Mouse (Mus musculus) spleen, embryonic (tissue): Measurements from ENCODE around the gene Zfp575.

Source experiments
- CTCF ChIA-PET: fragments of 350-600 bp; sonication (Branson Sonifier 250); formaldehyde crosslinking; loops from one replicate; lab custom pipeline; 2022; lab: Charles Lee

The Zfp575 gene

DNA sequence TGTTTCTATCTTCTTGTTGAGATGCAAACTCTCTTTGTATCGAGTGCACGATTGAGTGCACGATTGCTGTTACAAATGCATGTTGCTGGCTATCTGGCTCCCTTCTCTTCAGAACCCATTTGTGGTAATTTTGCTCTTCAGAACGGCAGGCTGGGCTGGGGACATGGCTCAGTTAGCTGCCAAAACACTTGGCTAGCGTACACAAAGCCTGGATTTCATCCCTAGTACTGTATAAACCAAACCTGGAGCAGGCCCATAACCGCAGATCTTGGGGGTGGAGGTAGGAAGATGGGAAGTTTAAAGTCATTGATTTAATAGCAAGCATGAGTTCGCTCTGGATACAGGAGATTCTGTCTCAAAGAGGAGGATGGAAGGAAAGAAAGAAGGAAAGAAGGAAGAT is 18.1 kb upstream of the Zfp575 start:
- CTCF ChIA-PET: interaction anchor here (1.0 to 1.4 kb wide), 2 partner anchors 10 to 48 kb away, joined by 3 to 4 read pairs; no protein-coding TSS in a partner anchor

GRCm38 (mm10) chr7:24600941-24601597 is 13.6 kb upstream of the Zfp575 start:
- CTCF ChIA-PET: interaction anchor here (0.7 to 1.8 kb wide), 8 partner anchors 8 to 186 kb away, joined by 3 to 9 read pairs (median 6); partner anchors contain the start of gene Phldb3

- CTCF ChIA-PET: interaction anchor here (0.6 to 1.8 kb wide), 4 partner anchors 43 to 214 kb away, joined by 3 to 8 read pairs (median 4); no protein-coding TSS in a partner anchor
Observed at GRCm38 (mm10) chr7:24599211-24600067, 12.0 kb upstream of the Zfp575 start.

GRCm38 (mm10) chr7:24598121-24598520 is 10.7 kb upstream of the Zfp575 start:
- CTCF ChIA-PET: no interaction called here

DNA sequence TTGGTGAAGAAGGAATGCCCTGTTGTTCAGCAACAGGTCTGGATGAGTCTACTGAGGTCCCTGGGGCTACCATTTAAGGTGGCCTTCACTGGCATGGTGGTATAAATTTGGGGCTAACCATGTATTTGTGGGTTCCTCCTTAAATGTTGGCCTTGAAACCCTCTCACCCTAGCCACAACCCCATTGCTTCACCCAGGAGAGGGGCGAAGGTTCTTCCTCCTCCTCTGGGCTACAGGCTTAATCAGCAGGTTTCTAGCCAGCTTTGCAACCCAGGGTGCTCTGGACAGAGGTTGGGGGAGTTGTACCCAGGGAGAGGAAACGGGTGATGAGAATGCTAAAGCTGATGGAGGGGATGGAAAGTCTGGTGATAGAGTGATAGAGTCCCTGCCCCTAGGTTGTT is 8.0 kb upstream of the Zfp575 start:
- CTCF ChIA-PET: no interaction called here

DNA sequence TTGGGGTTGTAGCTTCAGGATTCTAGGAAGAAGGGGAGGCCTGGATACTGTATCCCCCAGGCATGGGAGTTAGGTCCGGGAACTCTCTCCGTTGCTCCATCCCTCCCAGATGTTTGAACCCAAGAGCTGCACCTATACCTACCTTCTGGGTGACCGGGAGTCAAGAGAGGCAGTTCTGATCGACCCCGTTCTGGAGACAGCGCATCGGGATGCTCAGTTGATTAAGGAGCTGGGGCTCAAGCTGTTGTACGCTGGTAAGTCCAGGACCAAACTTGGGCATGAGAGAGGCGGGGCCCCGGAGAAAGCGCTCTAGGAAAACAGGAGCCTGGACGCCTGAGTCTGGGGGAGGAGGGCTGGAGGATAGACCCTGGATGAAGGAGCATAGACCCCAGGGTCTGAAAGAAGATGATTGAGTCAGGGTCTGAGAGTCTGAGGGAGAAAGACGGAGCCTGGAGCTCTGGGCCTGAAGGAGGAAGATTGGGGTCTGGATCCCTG is 6.9 kb upstream of the Zfp575 start:
- CTCF ChIA-PET: no interaction called here

GRCm38 (mm10) chr7:24593621-24594308 is 6.3 kb upstream of the Zfp575 start:
- CTCF ChIA-PET: no interaction called here

DNA sequence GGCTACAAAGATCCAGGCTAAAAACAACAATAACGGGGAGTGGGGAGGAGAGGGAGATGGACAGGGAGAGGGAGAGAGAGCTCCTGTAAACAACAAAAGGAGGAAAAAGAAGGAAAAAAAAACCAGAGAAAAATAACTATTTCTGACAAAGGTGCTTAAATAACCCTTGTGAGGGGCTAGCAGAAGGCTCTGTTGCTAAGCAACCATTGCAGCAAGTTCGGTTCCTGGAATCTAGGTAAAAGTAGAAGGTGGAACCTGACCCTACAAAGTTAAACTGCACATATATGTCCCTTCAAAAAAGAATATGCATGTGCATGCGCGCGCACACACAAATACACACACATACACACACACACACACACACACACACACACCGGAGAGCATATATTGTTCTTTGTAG is 5.3 kb upstream of the Zfp575 start:
- CTCF ChIA-PET: interaction anchor here (0.7 kb wide), 1 partner anchor 19 kb away, joined by 4 read pairs; no protein-coding TSS in a partner anchor

- CTCF ChIA-PET: interaction anchor here (0.6 kb wide), 1 partner anchor 47 kb away, joined by 4 read pairs; no protein-coding TSS in a partner anchor
Observed at GRCm38 (mm10) chr7:24592163-24592562, 4.7 kb upstream of the Zfp575 start.

DNA sequence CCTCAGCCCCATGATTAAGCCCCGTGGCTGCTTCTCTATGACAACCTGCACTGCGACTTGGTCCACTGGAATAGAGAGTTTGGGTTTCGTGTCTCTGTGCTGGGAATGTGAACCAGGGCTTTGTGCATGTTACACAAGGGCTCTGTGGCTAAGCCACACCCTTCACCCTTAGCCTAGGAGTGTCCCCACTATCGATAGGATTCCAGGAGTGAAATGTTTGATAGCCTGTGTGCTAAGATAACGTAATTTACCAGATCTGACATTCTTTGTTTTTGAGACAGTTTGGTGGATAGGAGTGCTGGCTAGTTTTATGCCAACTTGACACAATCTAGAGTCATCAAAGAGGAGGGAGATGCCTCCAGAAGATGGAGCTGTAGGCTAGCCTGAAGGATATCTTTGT is 4.3 kb upstream of the Zfp575 start:
- CTCF ChIA-PET: interaction anchor here (0.6 kb wide), 1 partner anchor 48 kb away, joined by 4 read pairs; no protein-coding TSS in a partner anchor

DNA sequence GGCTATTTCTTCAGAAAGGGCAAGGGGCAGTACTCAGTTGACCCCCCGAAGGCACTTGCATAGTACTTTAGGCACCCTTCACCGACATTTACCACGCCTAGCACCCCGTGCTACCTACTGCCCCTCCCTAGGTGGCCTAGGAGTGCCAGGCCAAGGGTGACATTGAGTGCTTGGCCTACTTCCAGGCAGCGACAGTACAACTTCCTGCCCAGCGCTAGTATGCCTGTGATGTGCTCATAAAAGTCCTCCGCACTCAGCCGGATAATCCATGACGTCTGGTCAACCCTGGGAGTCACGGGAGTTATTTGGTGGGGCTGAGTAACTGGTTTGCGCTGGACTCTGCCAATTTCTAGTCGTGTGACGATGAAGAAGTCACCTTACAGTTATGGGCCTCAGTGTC is 895 bp upstream of the Zfp575 start:
- CTCF ChIA-PET: no interaction called here

DNA sequence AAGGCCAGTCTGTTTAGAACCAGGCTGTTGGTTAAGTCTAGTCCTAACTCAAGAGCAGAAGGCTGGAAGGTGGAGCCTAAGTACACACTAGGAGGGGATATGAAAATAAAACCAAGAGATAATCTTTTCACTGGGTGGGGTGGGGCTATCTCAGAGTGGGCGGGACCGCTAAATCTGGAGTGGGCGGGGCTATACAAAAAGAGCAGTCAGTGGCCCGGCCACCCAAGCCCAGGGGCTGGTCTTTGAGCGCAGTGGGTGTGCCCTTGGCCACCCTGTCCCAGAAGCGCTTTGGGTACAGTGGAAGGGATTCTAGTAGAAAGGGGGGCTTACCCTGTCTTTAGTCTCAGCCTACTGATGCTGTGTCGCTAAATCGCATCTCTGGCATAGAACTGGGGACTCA is 613 bp downstream of the Zfp575 start:
- CTCF ChIA-PET: no interaction called here

DNA sequence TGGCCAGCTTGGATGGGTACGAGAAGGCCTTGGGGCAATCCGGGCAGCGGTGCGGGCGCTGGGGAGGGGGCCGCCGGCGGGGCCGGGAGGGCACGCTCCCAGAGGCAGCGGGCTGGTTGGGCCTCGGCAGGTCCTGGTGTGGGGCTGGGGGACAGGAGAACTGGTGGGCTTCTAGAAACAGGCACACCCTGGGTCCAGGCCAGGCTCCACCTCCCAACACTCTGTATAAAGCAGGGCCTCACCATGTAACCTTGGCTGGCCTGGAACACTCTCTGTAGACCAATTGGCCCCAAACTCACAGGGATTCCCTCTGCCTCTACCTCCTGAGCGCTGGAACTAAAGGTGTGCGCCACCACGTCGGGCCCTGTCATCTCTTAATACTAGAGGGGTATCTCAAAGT is 1.4 kb downstream of the Zfp575 start:
- CTCF ChIA-PET: interaction anchor here (0.6 kb wide), 1 partner anchor 22 kb away, joined by 3 read pairs; no protein-coding TSS in a partner anchor

- CTCF ChIA-PET: no interaction called here
Observed at GRCm38 (mm10) chr7:24584876-24585275, 2.6 kb downstream of the Zfp575 start.

GRCm38 (mm10) chr7:24577811-24578210 is 9.6 kb downstream of the Zfp575 start:
- CTCF ChIA-PET: no interaction called here

GRCm38 (mm10) chr7:24574224-24574796 is 13.1 kb downstream of the Zfp575 start:
- CTCF ChIA-PET: interaction anchor here (0.7 kb wide), 1 partner anchor 15 kb away, joined by 5 read pairs; no protein-coding TSS in a partner anchor

DNA sequence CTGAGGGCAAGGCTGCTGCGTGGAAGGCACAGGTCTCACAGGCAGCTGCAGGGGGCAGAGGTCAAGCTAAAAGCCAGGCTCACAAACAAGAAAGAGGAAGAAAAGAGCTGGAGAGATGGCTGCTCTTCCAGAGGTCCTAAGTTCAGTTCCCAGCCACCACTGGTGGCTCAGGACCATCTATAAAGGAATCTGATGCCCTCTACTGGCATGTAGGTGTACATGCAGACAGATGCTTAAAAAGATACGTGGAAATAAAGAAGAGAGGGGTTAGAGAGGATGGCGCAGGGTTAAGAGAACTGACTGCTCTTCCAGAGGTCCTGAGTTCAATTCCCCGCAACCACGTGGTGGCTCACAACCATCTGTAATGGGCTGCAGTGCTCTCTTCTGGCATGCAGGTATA is 15.0 kb downstream of the Zfp575 start:
- CTCF ChIA-PET: interaction anchor here (0.6 kb wide), 2 partner anchors 85 to 341 kb away, joined by 4 to 7 read pairs; no protein-coding TSS in a partner anchor

GRCm38 (mm10) chr7:24571071-24571470 is 16.4 kb downstream of the Zfp575 start:
- CTCF ChIA-PET: no interaction called here

- CTCF ChIA-PET: no interaction called here
Observed at GRCm38 (mm10) chr7:24568512-24568911, 18.9 kb downstream of the Zfp575 start.

GRCm38 (mm10) chr7:24566206-24566605 is 21.2 kb downstream of the Zfp575 start:
- CTCF ChIA-PET: no interaction called here

DNA sequence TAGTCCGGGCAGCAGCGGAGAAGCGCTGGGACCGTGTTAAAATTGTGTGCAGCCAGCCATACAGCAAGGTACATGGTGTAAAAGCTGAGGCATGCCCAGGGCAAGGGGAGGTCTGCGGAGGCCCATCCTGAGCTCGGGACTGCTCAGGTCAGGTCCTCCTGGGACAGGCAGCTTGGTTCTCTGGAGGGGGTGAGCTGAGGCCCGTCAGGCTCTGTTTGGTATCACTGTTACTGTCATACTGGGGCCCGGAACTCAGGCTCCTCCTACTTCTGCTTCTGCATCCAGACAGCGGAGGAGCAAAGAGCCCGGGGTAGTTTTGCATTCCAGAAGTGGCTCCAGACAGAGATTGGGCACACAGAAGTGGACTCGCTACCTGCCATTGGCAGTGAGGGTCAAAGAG is 21.8 kb downstream of the Zfp575 start:
- CTCF ChIA-PET: interaction anchor here (0.5 to 0.9 kb wide), 2 partner anchors 16 to 38 kb away, joined by 3 to 4 read pairs; no protein-coding TSS in a partner anchor
